Mouse (Mus musculus) kidney, embryonic 14.5 days (tissue): Measurements from ENCODE around the gene Hpse. TPM values are rescaled to one million over a fixed set of nuclear protein-coding genes. Genes with fewer than 3 reads are reported as not detected.

Experiments used
- ATAC-seq: fragments of 200-750 bp; cut with Nextera tagmentation; 2 replicates; pipeline ENCODE4 v1.8.0; 2017; ENCODE audit warnings: moderate number of reproducible peaks, mild to moderate bottlenecking, moderate TSS enrichment, moderate library complexity; ENCODE audit not compliant: low FRiP score, low TSS enrichment
- H3K27ac ChIP-seq: fragments of 300-500 bp; sonication (generic); 2 replicates; pipeline ENCODE4 v1.5.1; 2014; ENCODE audit warnings: low read depth, mild to moderate bottlenecking, low read length, moderate library complexity, mixed read lengths
- H3K27me3 ChIP-seq: fragments of 300-500 bp; sonication (generic); 2 replicates; pipeline ENCODE4 v1.6.1; 2014; ENCODE audit warnings: mild to moderate bottlenecking, low read length; ENCODE audit not compliant: control insufficient read depth, insufficient read depth
- H3K36me3 ChIP-seq: fragments of 300-500 bp; sonication (generic); 2 replicates; pipeline ENCODE4 v1.6.1; 2014; ENCODE audit warnings: low read length, mixed read lengths; ENCODE audit not compliant: control insufficient read depth, insufficient read depth
- H3K4me1 ChIP-seq: fragments of 300-500 bp; sonication (generic); 2 replicates; pipeline ENCODE4 v1.6.1; 2014; ENCODE audit warnings: low read length, mixed read lengths; ENCODE audit not compliant: control insufficient read depth, insufficient read depth
- H3K4me2 ChIP-seq: fragments of 300-500 bp; sonication (generic); replicated peaks from 2 replicates; pipeline ENCODE4 v1.6.1; 2014; ENCODE audit warnings: low read depth, mild to moderate bottlenecking, low read length
- H3K4me3 ChIP-seq: fragments of 300-500 bp; sonication (generic); 2 replicates; pipeline ENCODE4 v1.5.1; 2014; ENCODE audit warnings: mild to moderate bottlenecking, low read length
- H3K9ac ChIP-seq: fragments of 300-500 bp; sonication (generic); 2 replicates; pipeline ENCODE4 v1.6.1; 2014; ENCODE audit warnings: low read depth, mild to moderate bottlenecking, low read length, moderate library complexity
- H3K9me3 ChIP-seq: fragments of 300-500 bp; sonication (generic); 2 replicates; pipeline ENCODE4 v1.6.1; 2016; ENCODE audit warnings: low read length; ENCODE audit not compliant: control insufficient read depth
- WGBS: fragments of 180-500 bp; shearing (Covaris S2); extraction: QIAGEN DNeasy Blood & Tissue Kit; methylation state at CpG from one replicate; pipeline ENCODE4 v1.1.7; 2014; 5-methylcytosine and 5-hydroxymethylcytosine counted together
- polyA plus RNA-seq: library from polyadenylated mRNA; unstranded; fragments of >200 nt; fragmentation: Nextera tagmentation; extraction: Ambion mirVana; gene quantifications from 2 replicates; pipeline ENCODE4 v1.2.1, GENCODE M21; 2014

Hpse gene
- polyA plus RNA-seq, 1 experiment from 2014 or later: 3.5 TPM

DNA sequence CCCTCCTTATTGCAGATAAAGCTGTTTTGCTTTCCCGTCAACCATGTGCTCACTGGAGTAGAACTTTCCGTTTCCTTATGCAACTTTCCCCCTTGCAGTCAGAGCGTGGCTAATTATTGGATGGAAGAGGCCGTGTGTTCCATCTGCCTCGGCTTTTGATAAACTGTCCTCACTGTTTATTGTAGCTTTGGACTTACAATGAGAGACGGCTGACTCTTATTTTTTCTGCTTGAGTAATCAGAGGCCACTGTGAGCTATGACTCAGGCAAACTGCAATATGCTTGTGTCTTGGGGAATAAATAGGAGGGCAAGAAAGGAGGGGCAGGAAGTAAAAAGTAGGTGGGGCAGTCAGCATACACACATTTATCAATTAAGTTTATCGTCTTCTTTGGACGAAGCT is 12.8 kb downstream of the Hpse start:
- Histone ChIP-seq H3K4me1 (no peaks in the 10 kb centered on the region), H3K27me3 (no peaks in the 10 kb centered on the region), H3K4me3 (no peak overlapping the region), H3K27ac (no peak overlapping the region), H3K36me3 (no peaks in the 10 kb centered on the region), H3K9ac (no peak overlapping the region), H3K4me2 (no peak overlapping the region), H3K9me3 (no peaks in the 10 kb centered on the region; the same call in 1 of the 2 replicates)
- WGBS: 42% methylated on average over 8 of the region's 8 CpGs
- ATAC-seq: no peak

DNA sequence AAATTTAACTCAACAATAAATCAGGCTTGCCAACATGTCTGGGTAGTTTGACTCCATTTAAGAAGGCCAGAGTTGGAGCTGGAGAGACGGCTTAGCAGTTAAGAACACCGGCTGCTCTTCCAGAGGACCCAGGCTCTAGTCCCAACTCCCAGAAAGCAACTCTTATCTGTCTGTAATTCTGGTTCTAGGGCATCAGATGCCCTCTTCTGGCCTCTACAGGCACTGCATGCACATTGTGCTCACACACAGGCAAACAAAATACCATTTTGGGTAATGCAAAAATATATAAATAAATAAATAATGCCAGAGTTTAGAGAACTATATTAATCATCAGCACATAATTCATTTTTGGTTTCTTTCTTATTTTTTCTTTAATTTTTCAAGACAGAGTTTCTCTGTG is 15.2 kb downstream of the Hpse start:
- no peak overlapping the region for H3K9ac ChIP-seq
- no peak overlapping the region for H3K4me3 ChIP-seq
- no peaks in the 10 kb centered on the region for H3K36me3 ChIP-seq
- H3K27me3 ChIP-seq: no peaks in the 10 kb centered on the region
- no peak for ATAC-seq
- WGBS: 91% methylated on average over 2 of the region's 2 CpGs
- H3K9me3 ChIP-seq: no peaks in the 10 kb centered on the region; the same call in 1 of the 2 replicates
- H3K4me1 ChIP-seq: no peaks in the 10 kb centered on the region
- H3K4me2 ChIP-seq: no peak overlapping the region
- H3K27ac ChIP-seq: no peak overlapping the region

DNA sequence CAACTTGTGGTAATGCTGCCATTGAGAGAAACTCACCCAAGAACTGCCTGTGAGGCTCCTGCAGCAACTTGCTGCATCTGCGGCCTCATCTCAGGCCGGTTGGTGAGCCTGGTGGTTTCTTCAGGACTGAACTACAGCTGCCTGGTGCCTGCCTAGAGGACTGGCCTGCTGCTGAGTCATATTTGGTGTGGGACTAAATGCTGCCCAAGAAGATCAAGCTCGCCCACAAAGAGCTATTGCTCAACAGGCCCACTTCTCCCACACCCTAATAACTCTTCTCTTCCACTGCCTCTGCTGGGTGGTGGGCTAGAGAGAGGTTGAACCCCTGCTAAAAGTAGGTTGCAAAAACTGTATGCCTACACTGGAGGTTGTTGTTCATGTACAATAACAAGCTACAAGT is 17.2 kb downstream of the Hpse start:
- Histone ChIP-seq H3K9me3 (no peaks in the 10 kb centered on the region; the same call in 1 of the 2 replicates), H3K36me3 (no peaks in the 10 kb centered on the region), H3K27me3 (no peaks in the 10 kb centered on the region), H3K4me2 (no peak overlapping the region), H3K9ac (no peak overlapping the region), H3K4me1 (no peaks in the 10 kb centered on the region), H3K27ac (no peak overlapping the region), H3K4me3 (no peak overlapping the region)
- WGBS: 89% methylated on average over 3 of the region's 3 CpGs
- ATAC-seq: no peak

DNA sequence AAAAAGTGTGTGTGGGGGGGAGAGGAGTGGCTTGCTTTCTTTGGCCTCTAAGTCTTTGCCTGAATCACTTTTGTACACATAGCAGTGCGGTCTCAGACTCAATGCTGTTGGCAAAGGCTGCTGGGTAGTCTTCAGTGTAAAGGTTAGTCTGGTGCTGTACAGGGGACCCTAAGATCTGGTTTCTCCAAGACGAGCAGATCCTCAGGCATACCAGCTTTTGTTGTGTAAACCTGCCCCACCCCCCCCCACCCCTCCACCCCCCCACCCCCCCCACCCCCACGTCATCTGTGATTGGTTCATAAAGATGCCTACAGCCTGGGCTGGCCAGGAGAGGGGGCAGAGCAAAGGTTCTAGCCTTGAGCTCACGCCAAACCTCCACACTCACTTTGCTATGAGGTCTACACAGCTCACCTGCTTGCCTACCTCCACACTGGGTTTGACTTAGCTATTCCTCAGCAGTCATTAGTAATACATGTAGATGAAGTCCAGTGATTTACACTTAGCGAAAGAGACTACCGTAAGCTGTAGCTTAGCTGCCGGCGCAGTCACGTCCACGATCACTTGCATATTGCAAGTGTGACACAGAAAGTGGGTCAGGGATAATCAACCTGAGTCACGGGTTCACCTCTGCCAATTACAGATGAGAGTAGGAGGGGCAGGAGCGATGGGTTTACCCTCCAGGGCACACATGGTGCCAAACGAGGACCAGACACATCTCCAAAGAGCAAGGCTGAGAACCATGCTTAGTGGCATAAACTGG is 18.5 kb downstream of the Hpse start:
- ATAC-seq: no peak
- no peak overlapping the region for H3K4me3 ChIP-seq
- H3K9ac ChIP-seq: no peak overlapping the region
- H3K9me3 ChIP-seq: no peaks in the 10 kb centered on the region; the same call in 1 of the 2 replicates
- H3K4me2 ChIP-seq: no peak overlapping the region
- H3K4me1 ChIP-seq: no peaks in the 10 kb centered on the region
- 83% methylated on average over 13 of the region's 13 CpGs for WGBS
- no peak overlapping the region for H3K27ac ChIP-seq
- H3K27me3 ChIP-seq: no peaks in the 10 kb centered on the region
- no peaks in the 10 kb centered on the region for H3K36me3 ChIP-seq

DNA sequence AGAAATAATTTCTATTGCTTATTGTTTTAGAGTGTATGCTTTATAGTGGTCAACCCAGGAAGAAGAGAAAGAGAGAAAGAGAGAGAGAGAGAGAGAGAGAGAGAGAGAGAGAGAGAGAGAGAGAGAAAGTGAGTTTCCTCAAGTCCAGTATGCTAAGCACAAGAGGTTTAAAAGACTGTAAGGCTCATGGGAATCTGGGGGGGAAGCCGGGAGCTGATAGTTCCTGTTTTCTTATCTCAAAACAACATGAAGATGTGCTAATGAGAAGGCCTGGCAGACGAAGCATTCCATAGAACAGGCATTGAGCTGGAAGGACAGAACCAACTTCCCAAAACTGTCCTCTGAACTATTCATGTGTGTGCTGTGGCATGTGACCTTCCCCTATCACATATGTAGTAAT is 21.6 kb downstream of the Hpse start:
- no peaks in the 10 kb centered on the region for H3K9me3 ChIP-seq
- no peak overlapping the region for H3K9ac ChIP-seq
- no peaks in the 10 kb centered on the region for H3K4me1 ChIP-seq
- 64% methylated on average over 2 of the region's 2 CpGs for WGBS
- H3K36me3 ChIP-seq: no peaks in the 10 kb centered on the region
- no peak overlapping the region for H3K27ac ChIP-seq
- no peaks in the 10 kb centered on the region for H3K27me3 ChIP-seq
- ATAC-seq: no peak
- H3K4me2 ChIP-seq: no peak overlapping the region
- H3K4me3 ChIP-seq: no peak overlapping the region

DNA sequence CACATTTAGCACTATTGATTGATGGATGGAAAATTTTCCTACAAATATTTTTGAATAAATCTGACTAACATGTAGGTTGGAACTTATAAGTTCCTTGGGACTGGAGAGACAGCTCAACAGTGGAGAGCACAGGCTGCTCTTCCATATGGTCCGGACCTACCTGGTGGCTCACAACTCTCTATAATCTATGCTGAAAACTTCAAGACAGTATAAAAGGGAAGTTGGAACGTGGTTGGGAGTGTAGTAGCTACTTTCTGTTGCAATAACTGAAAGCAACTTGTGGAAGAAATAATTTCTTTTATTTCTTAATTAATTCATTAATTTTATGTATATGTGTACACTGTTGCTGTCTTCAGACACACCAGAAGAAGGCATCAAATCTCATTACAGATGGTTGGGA is 22.1 kb downstream of the Hpse start:
- H3K9me3 ChIP-seq: no peaks in the 10 kb centered on the region
- WGBS: 79% methylated on average over 2 of the region's 2 CpGs

DNA sequence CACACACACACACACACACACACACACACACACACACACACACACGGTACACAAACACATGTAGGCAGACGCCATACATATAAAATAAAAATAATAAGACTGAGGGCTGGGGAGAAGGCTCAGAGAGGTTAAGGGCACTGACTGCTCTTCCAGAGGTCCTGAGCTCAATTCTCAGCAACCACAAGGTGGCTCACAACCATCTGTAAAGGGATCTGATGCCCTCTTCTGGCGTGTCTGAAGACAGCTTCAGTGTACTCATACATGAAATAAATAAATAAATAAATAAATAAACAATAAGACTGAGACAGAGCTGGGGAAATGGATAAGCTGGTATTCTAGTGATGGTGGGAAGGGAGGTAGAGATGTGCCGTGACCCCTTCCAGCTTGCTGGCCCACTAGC is 33.9 kb downstream of the Hpse start:
- Histone ChIP-seq H3K36me3 (no peaks in the 10 kb centered on the region), H3K27me3 (no peaks in the 10 kb centered on the region), H3K4me1 (no peaks in the 10 kb centered on the region), H3K4me2 (no peak overlapping the region), H3K9me3 (no peaks in the 10 kb centered on the region), H3K4me3 (no peak overlapping the region), H3K27ac (no peak overlapping the region), H3K9ac (no peak overlapping the region)
- 66% methylated on average over 4 of the region's 4 CpGs for WGBS
- ATAC-seq: no peak

More for the DNA sequence above, 22.1 kb downstream of the Hpse start:
- Histone ChIP-seq H3K9ac (no peak overlapping the region), H3K27me3 (no peaks in the 10 kb centered on the region), H3K4me3 (no peak overlapping the region), H3K27ac (no peak overlapping the region), H3K36me3 (no peaks in the 10 kb centered on the region), H3K4me2 (no peak overlapping the region), H3K4me1 (no peaks in the 10 kb centered on the region)
- no peak for ATAC-seq

DNA sequence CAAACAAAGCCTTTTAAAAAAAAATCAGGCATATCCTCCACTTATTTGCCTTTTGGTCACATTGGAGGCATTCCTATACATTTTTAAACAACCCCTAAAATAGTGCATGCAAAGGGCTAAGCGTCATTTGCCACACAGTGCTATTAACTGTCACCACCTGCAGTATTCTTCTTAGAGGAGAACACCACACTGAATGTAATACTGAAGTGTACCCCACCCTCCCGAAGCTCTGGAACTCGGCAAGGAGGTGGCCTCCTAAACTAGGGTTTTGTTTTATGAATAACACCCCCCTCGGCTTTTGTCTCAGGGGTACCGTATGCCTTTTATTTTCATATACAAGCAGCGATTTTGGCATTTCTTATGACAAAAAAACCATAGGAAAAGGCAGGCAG is 39.0 kb downstream of the Hpse start:
- no peak overlapping the region for H3K4me2 ChIP-seq
- no peak overlapping the region for H3K9ac ChIP-seq
- H3K4me1 ChIP-seq: no peaks in the 10 kb centered on the region
- no peaks in the 10 kb centered on the region for H3K36me3 ChIP-seq
- H3K27ac ChIP-seq: no peak overlapping the region
- ATAC-seq: no peak
- H3K9me3 ChIP-seq: no peaks in the 10 kb centered on the region
- H3K27me3 ChIP-seq: no peaks in the 10 kb centered on the region
- no peak overlapping the region for H3K4me3 ChIP-seq
- WGBS: 80% methylated on average over 6 of the region's 6 CpGs

DNA sequence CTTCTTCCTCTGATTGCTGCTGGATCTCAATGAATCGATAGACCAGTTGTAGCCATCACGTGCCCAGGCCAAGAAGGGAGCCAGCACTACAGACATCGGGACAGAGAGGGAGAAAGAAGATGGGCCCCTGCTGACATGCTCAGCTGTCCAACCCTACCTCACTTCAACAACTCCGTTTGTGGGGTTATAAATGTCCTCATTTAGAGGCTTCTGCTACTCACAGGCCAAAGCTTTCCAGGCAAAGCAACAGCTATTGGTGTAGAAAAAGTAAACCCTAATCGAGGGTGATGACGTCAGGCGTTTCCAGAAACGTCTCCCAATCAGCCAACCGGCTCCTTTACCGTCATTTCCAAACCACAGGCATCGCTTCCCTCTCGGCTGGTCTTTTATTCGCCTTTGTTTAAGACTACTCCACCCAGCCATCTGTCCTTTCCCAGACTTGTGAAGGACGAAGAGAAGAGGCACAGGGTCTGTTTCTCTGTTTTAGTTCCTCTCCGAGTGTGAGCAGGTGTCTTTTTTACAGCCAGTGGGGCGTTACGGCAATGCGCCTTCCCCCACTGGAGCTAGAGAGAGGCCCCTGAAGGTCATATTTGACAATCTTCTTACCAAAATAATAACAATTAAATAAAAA is 39.5 kb downstream of the Hpse start:
- 53% methylated on average over 18 of the region's 18 CpGs for WGBS
- no peak overlapping the region for H3K4me3 ChIP-seq
- H3K36me3 ChIP-seq: no peaks in the 10 kb centered on the region
- H3K4me2 ChIP-seq: no peak overlapping the region
- no peaks in the 10 kb centered on the region for H3K27me3 ChIP-seq
- no peaks in the 10 kb centered on the region for H3K4me1 ChIP-seq
- H3K27ac ChIP-seq: no peak overlapping the region
- H3K9ac ChIP-seq: no peak overlapping the region
- no peak for ATAC-seq
- no peaks in the 10 kb centered on the region for H3K9me3 ChIP-seq
